Mouse (Mus musculus) CH12.LX (cell line): Measurements from ENCODE around the gene Myzap. TPM values are rescaled to one million over a fixed set of nuclear protein-coding genes. Genes with fewer than 3 reads are reported as not detected.

Experiments
- DNase-seq: peaks from one replicate; pipeline ENCODE4 v3.0.0-alpha.2; 2013; ENCODE audit errors: extremely low read depth
- H3K27ac ChIP-seq: 2 replicates; pipeline ENCODE4 v1.5.1; 2012; ENCODE audit warnings: low read depth, mild to moderate bottlenecking, control low read depth, moderate library complexity; ENCODE audit not compliant: insufficient read depth
- H3K27me3 ChIP-seq: replicated peaks from 2 replicates; pipeline ENCODE3; 2012; ENCODE audit warnings: inconsistent platforms
- H3K36me3 ChIP-seq, 2 experiments: replicated peaks in 1 of 2; 2 replicates each; pipeline versions ENCODE3 to v1.6.1; 2012; ENCODE audit warnings: inconsistent platforms in 1 of 2, low read length in 1 of 2, mild to moderate bottlenecking in 1 of 2, mixed read lengths in 1 of 2, moderate library complexity in 1 of 2; ENCODE audit not compliant: control insufficient read depth in 1 of 2, insufficient read depth in 1 of 2
- H3K4me1 ChIP-seq, 2 experiments: 2 replicates each; pipeline ENCODE4 v1.6.1; 2012; ENCODE audit warnings: inconsistent platforms in 1 of 2, moderate library complexity in 1 of 2; ENCODE audit not compliant: insufficient read depth in 2 of 2, control insufficient read depth in 1 of 2
- H3K4me2 ChIP-seq: 2 replicates; pipeline ENCODE4 v1.6.1; 2012; ENCODE audit warnings: low read depth, mild to moderate bottlenecking, control low read depth; ENCODE audit not compliant: poor library complexity, insufficient read depth, severe bottlenecking
- H3K4me3 ChIP-seq, 3 experiments: fragments of 150-350 bp in 1 of 3; sonication (generic) in 1 of 3; replicated peaks in 1 of 3; 2 replicates each; pipeline versions ENCODE3 to v1.5.1; 2011 to 2012; ENCODE audit warnings: low read depth in 2 of 3, low read length in 2 of 3, mild to moderate bottlenecking in 2 of 3, moderate library complexity in 2 of 3, control low read depth in 1 of 3, improper control_type of control experiment in 1 of 3, inconsistent platforms in 1 of 3, mixed read lengths in 1 of 3; ENCODE audit not compliant: poor library complexity in 1 of 3
- H3K79me2 ChIP-seq: replicated peaks from 2 replicates; pipeline ENCODE4 v1.6.1; 2012; ENCODE audit warnings: mild to moderate bottlenecking, moderate library complexity; ENCODE audit not compliant: control insufficient read depth, poor library complexity, insufficient read depth, severe bottlenecking; ENCODE audit errors: extremely low read depth
- H3K9ac ChIP-seq: 2 replicates; pipeline ENCODE4 v1.6.1; 2012; ENCODE audit warnings: low read depth, mild to moderate bottlenecking, control low read depth, moderate library complexity; ENCODE audit not compliant: insufficient read depth
- H3K9me3 ChIP-seq: replicated peaks from 2 replicates; pipeline ENCODE3; 2012; ENCODE audit warnings: low read length, inconsistent platforms, mixed read lengths
- BHLHE40 ChIP-seq: IDR thresholded peaks from 2 replicates; pipeline ENCODE4 v1.6.1; 2011; ENCODE audit warnings: mild to moderate bottlenecking, low read depth, low read length, improper control_type of control experiment
- CHD1 ChIP-seq: IDR thresholded peaks from 2 replicates; pipeline ENCODE4 v1.6.1; 2012; ENCODE audit warnings: low read depth, low read length, improper control_type of control experiment, inconsistent platforms
- CTCF ChIP-seq, 2 experiments: IDR thresholded peaks in 1 of 2; conservative IDR thresholded peaks in 1 of 2; 2 replicates each; pipeline ENCODE4 v1.5.1; 2011 to 2012; ENCODE audit warnings: low read depth in 2 of 2, low read length in 2 of 2, improper control_type of control experiment in 1 of 2, inconsistent platforms in 1 of 2, mild to moderate bottlenecking in 1 of 2, moderate library complexity in 1 of 2
- E2F4 ChIP-seq: IDR thresholded peaks from 2 replicates; pipeline ENCODE4 v1.6.1; 2011; ENCODE audit warnings: low read depth, low read length, improper control_type of control experiment; ENCODE audit not compliant: insufficient replicate concordance
- EP300 ChIP-seq: IDR thresholded peaks from 2 replicates; pipeline ENCODE4 v1.6.1; 2011; ENCODE audit warnings: low read length, improper control_type of control experiment
- ETS1 ChIP-seq: conservative IDR thresholded peaks from 2 replicates; pipeline ENCODE4 v1.6.1; 2012; ENCODE audit warnings: low read depth, mild to moderate bottlenecking, inconsistent platforms, low read length, improper control_type of control experiment, moderate library complexity
- GABPA ChIP-seq: IDR thresholded peaks from 2 replicates; pipeline ENCODE4 v1.6.1; 2012; ENCODE audit warnings: low read depth, low read length, improper control_type of control experiment, inconsistent platforms; ENCODE audit not compliant: insufficient replicate concordance
- HCFC1 ChIP-seq: IDR thresholded peaks from 2 replicates; pipeline ENCODE4 v1.6.1; 2012; ENCODE audit warnings: low read depth, mild to moderate bottlenecking, inconsistent platforms, low read length, improper control_type of control experiment
- IRF4 ChIP-seq: IDR thresholded peaks from 2 replicates; pipeline ENCODE4 v1.6.1; 2014; ENCODE audit warnings: low read depth, mild to moderate bottlenecking, inconsistent platforms, low read length, improper control_type of control experiment
- JUN ChIP-seq: IDR thresholded peaks from 2 replicates; pipeline ENCODE4 v1.6.1; 2011; ENCODE audit warnings: low read depth, mild to moderate bottlenecking, low read length, improper control_type of control experiment, moderate library complexity; ENCODE audit not compliant: insufficient read depth
- JUND ChIP-seq: conservative IDR thresholded peaks from 2 replicates; pipeline ENCODE4 v1.6.1; 2011; ENCODE audit warnings: low read depth, low read length, improper control_type of control experiment
- MAFK ChIP-seq: IDR thresholded peaks from 2 replicates; pipeline ENCODE4 v1.6.1; 2011; ENCODE audit warnings: low read length, improper control_type of control experiment; ENCODE audit not compliant: insufficient replicate concordance
- MAX ChIP-seq: IDR thresholded peaks from 2 replicates; pipeline ENCODE4 v1.6.1; 2011; ENCODE audit warnings: low read length, improper control_type of control experiment
- MAZ ChIP-seq: IDR thresholded peaks from 2 replicates; pipeline ENCODE4 v1.6.1; 2012; ENCODE audit warnings: low read depth, mild to moderate bottlenecking, inconsistent platforms, low read length, improper control_type of control experiment, moderate library complexity
- MEF2A ChIP-seq: IDR thresholded peaks from 2 replicates; pipeline ENCODE4 v1.6.1; 2014; ENCODE audit warnings: low read depth, mild to moderate bottlenecking, inconsistent platforms, low read length, improper control_type of control experiment, borderline replicate concordance
- MXI1 ChIP-seq: IDR thresholded peaks from 2 replicates; pipeline ENCODE4 v1.6.1; 2011; ENCODE audit warnings: mild to moderate bottlenecking, low read depth, low read length, improper control_type of control experiment
- MYC ChIP-seq: IDR thresholded peaks from 2 replicates; pipeline ENCODE4 v1.6.1; 2011; ENCODE audit warnings: low read depth, mild to moderate bottlenecking, improper control_type of control experiment, low read length
- NRF1 ChIP-seq: IDR thresholded peaks from 2 replicates; pipeline ENCODE4 v1.6.1; 2014; ENCODE audit warnings: low read depth, mild to moderate bottlenecking, inconsistent platforms, low read length, improper control_type of control experiment, moderate library complexity
- PAX5 ChIP-seq: IDR thresholded peaks from 2 replicates; pipeline ENCODE4 v1.6.1; 2012; ENCODE audit warnings: low read length, inconsistent platforms, mixed read lengths
- RAD21 ChIP-seq: IDR thresholded peaks from 2 replicates; pipeline ENCODE4 v1.6.1; 2011; ENCODE audit warnings: low read depth, mild to moderate bottlenecking, low read length, improper control_type of control experiment, moderate library complexity
- RCOR1 ChIP-seq: conservative IDR thresholded peaks from 2 replicates; pipeline ENCODE4 v1.6.1; 2012; ENCODE audit warnings: low read depth, mild to moderate bottlenecking, inconsistent platforms, low read length, improper control_type of control experiment
- SMC3 ChIP-seq: IDR thresholded peaks from 2 replicates; pipeline ENCODE4 v1.6.1; 2011; ENCODE audit warnings: low read depth, low read length, improper control_type of control experiment
- TBP ChIP-seq: conservative IDR thresholded peaks from 2 replicates; pipeline ENCODE4 v1.6.1; 2011; ENCODE audit warnings: low read depth, low read length, improper control_type of control experiment
- TCF12 ChIP-seq: IDR thresholded peaks from 2 replicates; pipeline ENCODE4 v1.6.1; 2014; ENCODE audit warnings: low read depth, mild to moderate bottlenecking, inconsistent platforms, low read length, improper control_type of control experiment
- UBTF ChIP-seq: IDR thresholded peaks from 2 replicates; pipeline ENCODE4 v1.6.1; 2012; ENCODE audit warnings: low read depth, mild to moderate bottlenecking, inconsistent platforms, low read length, improper control_type of control experiment, moderate library complexity
- ZC3H11A ChIP-seq: IDR thresholded peaks from 2 replicates; pipeline ENCODE4 v1.6.1; 2012; ENCODE audit warnings: low read depth, mild to moderate bottlenecking, inconsistent platforms, low read length, improper control_type of control experiment
- ZMIZ1 ChIP-seq: IDR thresholded peaks from 2 replicates; pipeline ENCODE4 v1.6.1; 2012; ENCODE audit warnings: low read depth, mild to moderate bottlenecking, inconsistent platforms, low read length, improper control_type of control experiment
- dilution Hi-C: fragments of 300-500 bp; cut with MboI; formaldehyde crosslinking; loops from 2 replicates; pipeline ENCODE4 v1.14.3; 2020; ENCODE audit warnings: low sequenced_read_pairs; ENCODE audit not compliant: extremely low pct_unique_long_range_greater_than_20kb, extremely low pct_ligation_motif_present
- in situ Hi-C: fragments of 300-500 bp; cut with MboI; formaldehyde crosslinking; loops from 3 replicates; pipeline ENCODE4 v1.14.3; 2019; ENCODE audit warnings: low sequenced_read_pairs, low pct_ligation_motif_present, low pct_unique_long_range_greater_than_20kb, mixed read lengths
- polyA plus RNA-seq: library from polyadenylated mRNA; unstranded; fragments of >175 nt; gene quantifications from 2 replicates; pipeline ENCODE4 v1.2.1, GENCODE M21; 2012; ENCODE audit warnings: low read depth; ENCODE audit not compliant: insufficient read length
- total RNA-seq, 2 experiments: library from RNA; depleted of rRNA; stranded (reverse); fragments of 300-350 nt in 1 of 2; fragments of >200 nt in 1 of 2; gene quantifications; 2 replicates each; pipeline ENCODE4 v1.2.3; 2012 to 2014

Myzap gene
- total and polyA plus RNA-seq, 3 experiments = 2.9 to 7.5 (median 6.2) TPM

- Histone ChIP-seq H3K4me1 (peaks cover 0 to 6% of the 10 kb centered on the region in 2 experiments; a peak in 2 of 4 replicates), H3K4me2 (no peak overlapping the region), H3K79me2 (no peaks in the 10 kb centered on the region), H3K27ac (no peak overlapping the region), H3K9ac (no peak overlapping the region), H3K36me3 (peaks cover 0 to 41% of the 10 kb centered on the region in 2 experiments), H3K9me3 (no peaks in the 10 kb centered on the region), H3K4me3 (no peak overlapping the region), H3K27me3 (no peaks in the 10 kb centered on the region)
- in situ Hi-C loops (no loop called here), dilution Hi-C loops (no loop called here)
- TF ChIP-seq BHLHE40 (no peak), MAX (no peak), MAZ (no peak), CHD1 (no peak), MXI1 (no peak), NRF1 (no peak), SMC3 (no peak), MYC (no peak), ZMIZ1 (no peak), E2F4 (no peak), ZC3H11A (no peak), RAD21 (no peak), MEF2A (no peak), RCOR1 (no peak), MAFK (no peak), CTCF (conservative IDR thresholded peaks at IDR 0.05 in 1 of 2, IDR thresholded peaks at IDR 0.05 in 1 of 2; ENCODE audit: low read depth in 2 of 2, low read length in 2 of 2) (no peak)
- no peak for DNase-seq
Measured at GRCm38 (mm10) chr9:71573771-71574340, 18.3 kb downstream of the Myzap start.

- TF ChIP-seq E2F4 = no peak
- no peak for TF ChIP-seq IRF4
- no peak for TF ChIP-seq BHLHE40
- TF ChIP-seq JUN = no peak
- TF ChIP-seq GABPA = no peak
- no peak for TF ChIP-seq MXI1
- TF ChIP-seq PAX5 = no peak
- TF ChIP-seq EP300 = no peak
- TF ChIP-seq HCFC1 = no peak
- no peak for TF ChIP-seq TBP
- TF ChIP-seq TCF12 = no peak
- no peak for TF ChIP-seq NRF1
- TF ChIP-seq RCOR1 = no peak
- TF ChIP-seq ETS1 = no peak
- no peak for TF ChIP-seq MEF2A
- TF ChIP-seq MAZ = no peak
- TF ChIP-seq ZC3H11A = no peak
- TF ChIP-seq SMC3 = no peak
- no peak for TF ChIP-seq JUND
- no peak for TF ChIP-seq UBTF
- Histone ChIP-seq H3K36me3 (peaks cover 0 to 25% of the 10 kb centered on the region in 2 experiments), H3K4me3 (no peak overlapping the region), H3K9ac (no peak overlapping the region), H3K27me3 (no peaks in the 10 kb centered on the region), H3K79me2 (no peaks in the 10 kb centered on the region), H3K4me1 (peaks cover 2 to 26% of the 10 kb centered on the region in 2 experiments; a peak in 2 of 4 replicates), H3K9me3 (no peaks in the 10 kb centered on the region), H3K4me2 (no peak overlapping the region), H3K27ac (no peak overlapping the region)
- dilution Hi-C loops = no loop called here
- in situ Hi-C loops = no loop called here
- no peak for DNase-seq
Measured at GRCm38 (mm10) chr9:71571150-71571633, 21.0 kb downstream of the Myzap start.
